Mouse (Mus musculus): ENCODE results near the gene Safb.

- TF ChIP-seq CTCF (IDR thresholded peaks at IDR 0.05; ENCODE audit: low read depth) (0 out of 2 replicates have a peak, but pooled peaks have one; percentile 22), EP300 (IDR thresholded peaks at IDR 0.05; ENCODE audit: low read depth) (no peak)
These were observed 36.6 kb upstream of the Safb start for GRCm38 (mm10) chr17:56547846-56548604.
